Mouse (Mus musculus) heart, embryonic 11.5 days (tissue): ENCODE measurements around the gene Zfp968. TPM values are rescaled to one million over a fixed set of nuclear protein-coding genes. Genes with fewer than 3 reads are reported as not detected.
"Not testable (repeated sequence)": the region's sequence is repeated elsewhere in the genome, so short reads cannot be mapped to it uniquely, and the experiment has no call there.

ENCODE experiments used
- ATAC-seq: fragments of 200-750 bp; cut with Nextera tagmentation; replicated peaks from 2 replicates; pipeline ENCODE4 v1.8.0; 2017; ENCODE audit warnings: moderate library complexity; ENCODE audit not compliant: insufficient number of reproducible peaks, low FRiP score, low TSS enrichment
- H3K27ac ChIP-seq: fragments of 300-500 bp; sonication (generic); 2 replicates; pipeline ENCODE4 v1.5.1; 2014; ENCODE audit warnings: mild to moderate bottlenecking, low read depth, low read length
- H3K27me3 ChIP-seq: fragments of 300-500 bp; sonication (generic); 2 replicates; pipeline ENCODE4 v1.6.1; 2014; ENCODE audit warnings: mild to moderate bottlenecking, low read length, mixed read lengths; ENCODE audit not compliant: control insufficient read depth, insufficient read depth
- H3K36me3 ChIP-seq: fragments of 300-500 bp; sonication (generic); 2 replicates; pipeline ENCODE4 v1.6.1; 2014; ENCODE audit warnings: mild to moderate bottlenecking, low read length, moderate library complexity, mixed read lengths; ENCODE audit not compliant: control insufficient read depth, insufficient read depth
- H3K4me1 ChIP-seq: fragments of 300-500 bp; sonication (generic); 2 replicates; pipeline ENCODE4 v1.6.1; 2014; ENCODE audit warnings: low read length; ENCODE audit not compliant: control insufficient read depth, insufficient read depth
- H3K4me2 ChIP-seq: fragments of 300-500 bp; sonication (generic); 2 replicates; pipeline ENCODE4 v1.6.1; 2014; ENCODE audit warnings: mild to moderate bottlenecking, moderate library complexity
- H3K4me3 ChIP-seq: fragments of 300-500 bp; sonication (generic); 2 replicates; pipeline ENCODE4 v1.5.1; 2014; ENCODE audit warnings: low read depth, low read length
- H3K9ac ChIP-seq: fragments of 300-500 bp; sonication (generic); 2 replicates; pipeline ENCODE4 v1.6.1; 2014; ENCODE audit warnings: mild to moderate bottlenecking, low read depth, low read length, moderate library complexity
- H3K9me3 ChIP-seq: fragments of 300-500 bp; sonication (generic); replicated peaks from 2 replicates; pipeline ENCODE4 v1.6.1; 2016; ENCODE audit warnings: low read length; ENCODE audit not compliant: control insufficient read depth
- WGBS: fragments of 180-500 bp; shearing (Covaris S2); extraction: QIAGEN DNeasy Blood & Tissue Kit; methylation state at CpG from one replicate; pipeline ENCODE4 v1.1.7; 2014; ENCODE audit not compliant: insufficient replicate concordance; 5-methylcytosine and 5-hydroxymethylcytosine counted together
- polyA plus RNA-seq: library from polyadenylated mRNA; unstranded; fragments of >200 nt; fragmentation: Nextera tagmentation; extraction: Ambion mirVana; gene quantifications from 2 replicates; pipeline ENCODE4 v1.2.1, GENCODE M21; 2014

Gene Zfp968
- polyA plus RNA-seq = 5.9 and 8.3 TPM in 2 replicates

DNA sequence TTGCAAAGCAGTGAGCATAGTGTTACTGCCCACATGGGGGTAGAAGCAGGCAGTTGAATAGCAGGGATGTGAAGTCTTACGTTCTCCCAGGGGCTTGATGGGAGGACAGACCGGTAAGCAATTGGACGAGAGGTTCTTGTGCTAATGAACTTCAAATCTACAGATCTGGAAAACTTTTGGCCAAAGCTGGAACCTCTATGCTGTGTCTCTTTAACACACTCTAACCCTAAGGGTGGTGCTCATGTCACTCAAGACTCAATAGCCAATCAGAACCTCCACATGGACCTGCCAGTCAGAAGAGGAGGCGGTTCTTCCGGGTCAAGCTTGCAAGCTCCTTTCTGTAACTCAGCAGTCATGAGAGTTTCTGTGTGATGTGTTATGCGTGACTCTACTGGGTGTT is at the start of gene Zfp968:
Gene Zfp968 (plus strand): TSS at position 301 of the 400 bp plus-strand sequence.
- not testable (repeated sequence) for H3K4me3 ChIP-seq, H3K4me2 ChIP-seq, H3K27ac ChIP-seq, H3K9me3 ChIP-seq, ATAC-seq, H3K27me3 ChIP-seq, H3K9ac ChIP-seq, H3K4me1 ChIP-seq, H3K36me3 ChIP-seq
- WGBS = no CpG with 5 or more reads among the region's 6 CpGs

DNA sequence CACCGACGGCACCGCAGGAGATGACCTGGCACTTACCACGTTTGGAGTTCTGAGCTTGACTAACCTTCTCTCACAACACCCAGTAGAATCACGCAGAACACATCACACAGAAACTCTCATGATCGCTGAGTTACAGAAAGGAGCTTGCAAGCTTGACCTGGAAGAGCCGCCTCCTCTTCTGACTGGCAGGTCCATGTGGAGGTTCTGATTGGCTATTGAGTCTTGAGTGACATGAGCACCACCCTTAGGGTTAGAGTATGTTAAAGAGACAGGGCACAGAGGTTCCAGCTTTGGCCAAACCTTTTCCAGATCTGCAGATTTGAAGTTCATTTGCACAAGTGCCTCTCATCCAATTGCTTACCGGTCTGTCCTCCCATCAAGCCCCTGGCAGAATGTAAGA is 34.1 kb upstream of the Zfp968 start, which contains the start of gene Gm4631:
Gene Gm4631 (minus strand): TSS at position 101 of the 400 bp plus-strand sequence.
- not testable (repeated sequence) for H3K9ac ChIP-seq, H3K27me3 ChIP-seq, H3K9me3 ChIP-seq, H3K36me3 ChIP-seq, H3K4me1 ChIP-seq, H3K4me2 ChIP-seq, ATAC-seq, H3K27ac ChIP-seq, H3K4me3 ChIP-seq
- WGBS = no CpG with 5 or more reads among the region's 8 CpGs

Other genes with a start within 250 kb of the Zfp968 start
- gene Gm14399, start 230.4 kb upstream of the Zfp968 start, polyA plus RNA-seq = 6.5 TPM in 2 replicates
- gene Gm14443, start 196.6 kb upstream of the Zfp968 start, polyA plus RNA-seq = 0.21 and 0.76 TPM in 2 replicates
- gene Gm14391, start 165.5 kb upstream of the Zfp968 start, polyA plus RNA-seq = 4.1 and 4.9 TPM in 2 replicates
- gene Gm14440, start 97.3 kb upstream of the Zfp968 start, polyA plus RNA-seq = 0.79 and 2.4 TPM in 2 replicates
- gene Gm4631, start 34.2 kb upstream of the Zfp968 start, polyA plus RNA-seq = 13.3 and 14.1 TPM in 2 replicates
- gene Gm4724, start 63.4 kb downstream of the Zfp968 start, polyA plus RNA-seq = 8.5 and 16.3 TPM in 2 replicates
- gene Zfp965, start 97.5 kb downstream of the Zfp968 start, polyA plus RNA-seq = 7.2 and 8.4 TPM in 2 replicates